Mouse (Mus musculus) cortical plate, adult 2 months (tissue): ENCODE measurements around the gene Hltf.

ENCODE experiments used
- CTCF ChIP-seq: fragments of 200-500 bp; IDR thresholded peaks from 2 replicates; pipeline ENCODE4 v1.5.1; 2011; ENCODE audit warnings: mild to moderate bottlenecking, control low read depth, low read length; ENCODE audit not compliant: insufficient read depth; ENCODE audit errors: extremely low read depth
- POLR2A ChIP-seq: fragments of 200-500 bp; IDR thresholded peaks from 2 replicates; pipeline ENCODE4 v1.6.1; 2011; ENCODE audit warnings: mild to moderate bottlenecking, low read length, control low read depth; ENCODE audit not compliant: insufficient read depth; ENCODE audit errors: extremely low read depth

DNA sequence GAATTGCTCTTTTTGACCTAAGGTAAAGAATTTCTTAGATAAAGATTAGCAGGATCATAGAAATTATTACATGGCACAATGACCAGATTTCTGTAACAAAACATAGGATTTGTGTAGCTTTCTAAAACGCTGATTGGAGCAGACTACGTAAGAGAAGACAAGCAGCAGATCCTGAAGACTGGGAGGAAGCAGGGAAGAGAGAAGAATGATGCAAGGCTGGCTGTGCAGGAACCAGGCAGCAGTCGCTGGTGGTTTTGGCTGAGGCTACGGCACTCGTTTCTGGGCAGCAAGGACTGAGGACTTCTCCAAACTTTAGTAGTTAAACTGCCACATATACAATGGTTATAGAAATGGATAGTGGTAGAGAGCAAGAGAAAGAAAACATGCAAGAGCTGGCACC lies 71.9 kb downstream of the Hltf start:
- TF ChIP-seq POLR2A: no peak
- TF ChIP-seq CTCF: no peak
